Mouse (Mus musculus): ENCODE measurements around the gene Camk2b. TPM values are rescaled to one million over a fixed set of nuclear protein-coding genes. Genes with fewer than 3 reads are reported as not detected.
A peak's percentile ranks its signal among the peaks of the same experiment; 100 is the strongest.

The Camk2b gene
- polyA plus RNA-seq, 1 experiment from 2014 or later: 12.1 TPM

DNA sequence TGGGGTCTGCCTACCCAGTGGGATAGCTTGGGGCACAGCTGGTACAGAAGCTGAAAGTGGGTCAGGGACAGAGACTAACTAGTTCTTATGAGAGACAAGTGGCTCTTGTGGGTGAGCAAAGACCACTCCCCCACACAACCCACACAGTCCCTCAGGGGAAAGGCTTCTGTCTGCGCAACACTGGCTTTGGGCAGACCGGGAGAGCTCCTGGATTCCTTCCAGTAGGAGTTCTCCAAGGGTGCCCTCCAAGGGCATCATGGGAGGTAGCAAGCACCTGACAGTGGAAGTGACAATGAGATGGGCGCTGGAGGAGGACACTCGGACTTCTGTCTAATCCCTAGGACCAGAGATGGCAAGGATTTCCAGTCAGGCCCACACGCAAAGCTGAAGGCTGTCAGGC is 45.8 kb downstream of the Camk2b start:
- 84% methylated on average over 5 of the region's 5 CpGs for WGBS
- H3K9ac ChIP-seq (ENCODE audit: low read depth, low read length): no peak overlapping the region

GRCm38 (mm10) chr11:6018218-6019010 is 47.7 kb downstream of the Camk2b start:
- no peaks in the 10 kb centered on the region for H3K9me3 ChIP-seq (ENCODE audit: control insufficient read depth)
- H3K36me3 ChIP-seq (ENCODE audit: control insufficient read depth, insufficient read depth): no peaks in the 10 kb centered on the region
- no peak overlapping the region for H3K4me3 ChIP-seq (ENCODE audit: low read depth, low read length)
- H3K27me3 ChIP-seq (replicated peaks; ENCODE audit: control insufficient read depth, insufficient read depth, low read length): no peaks in the 10 kb centered on the region
- H3K27ac ChIP-seq (ENCODE audit: low read depth, low read length): no peak overlapping the region
- peak; percentile 41; the same call in 1 of the 2 replicates for ATAC-seq
- H3K4me2 ChIP-seq (replicated peaks; ENCODE audit: low read depth): no peak overlapping the region
- TF ChIP-seq CTCF (IDR thresholded peaks at IDR 0.05; ENCODE audit: low read depth): no peak
- 31% methylated on average over 7 of the region's 7 CpGs for WGBS
- no peak overlapping the region for H3K9ac ChIP-seq (ENCODE audit: low read depth, low read length)
- no peaks in the 10 kb centered on the region for H3K4me1 ChIP-seq (replicated peaks; ENCODE audit: control insufficient read depth, insufficient read depth, low read length)

More for the DNA sequence above, 45.8 kb downstream of the Camk2b start:
- Histone ChIP-seq H3K4me1 (replicated peaks; ENCODE audit: control insufficient read depth, insufficient read depth, low read length) (no peaks in the 10 kb centered on the region), H3K9me3 (ENCODE audit: control insufficient read depth) (no peaks in the 10 kb centered on the region), H3K27ac (ENCODE audit: low read depth, low read length) (no peak overlapping the region), H3K4me3 (ENCODE audit: low read depth, low read length) (no peak overlapping the region), H3K36me3 (ENCODE audit: control insufficient read depth, insufficient read depth) (no peaks in the 10 kb centered on the region), H3K27me3 (replicated peaks; ENCODE audit: control insufficient read depth, insufficient read depth, low read length) (no peaks in the 10 kb centered on the region), H3K4me2 (replicated peaks; ENCODE audit: low read depth) (no peak overlapping the region)
- ATAC-seq: no peak
- TF ChIP-seq CTCF (IDR thresholded peaks at IDR 0.05; ENCODE audit: low read depth): no peak

GRCm38 (mm10) chr11:6017484-6018140 is 48.5 kb downstream of the Camk2b start:
- no peak for TF ChIP-seq CTCF (IDR thresholded peaks at IDR 0.05; ENCODE audit: low read depth)
- H3K27ac ChIP-seq (ENCODE audit: low read depth, low read length): no peak overlapping the region
- H3K36me3 ChIP-seq (ENCODE audit: control insufficient read depth, insufficient read depth): no peaks in the 10 kb centered on the region
- no peaks in the 10 kb centered on the region for H3K27me3 ChIP-seq (replicated peaks; ENCODE audit: control insufficient read depth, insufficient read depth, low read length)
- ATAC-seq: no peak
- no peak overlapping the region for H3K9ac ChIP-seq (ENCODE audit: low read depth, low read length)
- H3K4me3 ChIP-seq (ENCODE audit: low read depth, low read length): no peak overlapping the region
- no peaks in the 10 kb centered on the region for H3K9me3 ChIP-seq (ENCODE audit: control insufficient read depth)
- no peak overlapping the region for H3K4me2 ChIP-seq (replicated peaks; ENCODE audit: low read depth)
- WGBS: 76% methylated on average over 11 of the region's 11 CpGs
- no peaks in the 10 kb centered on the region for H3K4me1 ChIP-seq (replicated peaks; ENCODE audit: control insufficient read depth, insufficient read depth, low read length)

DNA sequence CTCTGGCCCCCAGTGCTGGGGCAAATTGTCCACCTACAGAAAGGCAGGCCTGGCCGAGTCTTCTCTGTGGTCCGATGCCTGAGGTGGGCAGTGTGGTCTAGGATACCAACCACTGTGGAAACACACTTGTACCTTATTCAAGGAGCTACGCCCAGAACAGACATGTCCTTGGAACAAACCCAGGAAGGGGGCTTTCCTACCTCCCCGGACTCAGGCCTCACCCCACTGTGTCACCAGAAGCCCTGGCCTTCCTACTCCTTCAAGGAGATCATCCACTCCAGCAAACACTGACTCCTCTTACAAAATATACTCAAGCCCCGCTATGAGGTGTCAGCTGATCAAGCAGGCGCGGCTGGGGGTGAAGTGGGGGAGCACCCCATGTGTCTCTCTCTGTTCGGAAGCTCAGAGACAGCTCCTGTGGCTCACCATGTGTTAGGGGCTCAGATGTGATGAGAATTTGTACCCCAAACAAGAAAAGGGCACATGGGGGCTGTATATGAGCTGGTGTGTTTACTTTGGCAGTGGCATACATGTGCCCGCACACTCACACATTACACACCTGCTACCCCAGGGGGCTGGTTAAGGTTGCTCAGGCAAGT is 49.3 kb downstream of the Camk2b start:
- H3K4me2 ChIP-seq (replicated peaks; ENCODE audit: low read depth): no peak overlapping the region
- no peak for ATAC-seq
- no peaks in the 10 kb centered on the region for H3K27me3 ChIP-seq (replicated peaks; ENCODE audit: control insufficient read depth, insufficient read depth, low read length)
- H3K36me3 ChIP-seq (ENCODE audit: control insufficient read depth, insufficient read depth): peaks cover 3% of the 10 kb centered on the region; the same call in 1 of the 2 replicates
- no peak overlapping the region for H3K4me3 ChIP-seq (ENCODE audit: low read depth, low read length)
- H3K9me3 ChIP-seq (ENCODE audit: control insufficient read depth): no peaks in the 10 kb centered on the region
- H3K4me1 ChIP-seq (replicated peaks; ENCODE audit: control insufficient read depth, insufficient read depth, low read length): no peaks in the 10 kb centered on the region
- no peak overlapping the region for H3K9ac ChIP-seq (ENCODE audit: low read depth, low read length)
- 71% methylated on average over 9 of the region's 9 CpGs for WGBS
- TF ChIP-seq CTCF (IDR thresholded peaks at IDR 0.05; ENCODE audit: low read depth): no peak
- no peak overlapping the region for H3K27ac ChIP-seq (ENCODE audit: low read depth, low read length)

- Histone ChIP-seq H3K4me1 (replicated peaks; ENCODE audit: control insufficient read depth, insufficient read depth, low read length) (no peaks in the 10 kb centered on the region), H3K9ac (ENCODE audit: low read depth, low read length) (no peak overlapping the region), H3K36me3 (ENCODE audit: control insufficient read depth, insufficient read depth) (peaks cover 7% of the 10 kb centered on the region; the same call in 1 of the 2 replicates), H3K4me3 (ENCODE audit: low read depth, low read length) (no peak overlapping the region), H3K27ac (ENCODE audit: low read depth, low read length) (no peak overlapping the region), H3K9me3 (ENCODE audit: control insufficient read depth) (no peaks in the 10 kb centered on the region), H3K27me3 (replicated peaks; ENCODE audit: control insufficient read depth, insufficient read depth, low read length) (no peaks in the 10 kb centered on the region), H3K4me2 (replicated peaks; ENCODE audit: low read depth) (no peak overlapping the region)
- ATAC-seq: no peak
- no peak for TF ChIP-seq CTCF (IDR thresholded peaks at IDR 0.05; ENCODE audit: low read depth)
- 7% methylated on average over 3 of the region's 3 CpGs for WGBS
These were observed 49.8 kb downstream of the Camk2b start for GRCm38 (mm10) chr11:6016368-6016767.

GRCm38 (mm10) chr11:6015011-6015431 is 51.1 kb downstream of the Camk2b start:
- no peak for ATAC-seq
- no peak for TF ChIP-seq CTCF (IDR thresholded peaks at IDR 0.05; ENCODE audit: low read depth)
- H3K27ac ChIP-seq (ENCODE audit: low read depth, low read length): no peak overlapping the region
- H3K36me3 ChIP-seq (ENCODE audit: control insufficient read depth, insufficient read depth): peaks cover 7% of the 10 kb centered on the region; the same call in 1 of the 2 replicates
- WGBS: 72% methylated on average over 6 of the region's 6 CpGs
- no peak overlapping the region for H3K4me2 ChIP-seq (replicated peaks; ENCODE audit: low read depth)
- H3K4me3 ChIP-seq (ENCODE audit: low read depth, low read length): no peak overlapping the region
- H3K9me3 ChIP-seq (ENCODE audit: control insufficient read depth): no peaks in the 10 kb centered on the region
- H3K9ac ChIP-seq (ENCODE audit: low read depth, low read length): no peak overlapping the region
- H3K4me1 ChIP-seq (replicated peaks; ENCODE audit: control insufficient read depth, insufficient read depth, low read length): no peaks in the 10 kb centered on the region
- no peaks in the 10 kb centered on the region for H3K27me3 ChIP-seq (replicated peaks; ENCODE audit: control insufficient read depth, insufficient read depth, low read length)

Measured in intestine, postnatal 0 days (tissue).